ENCODE assay signal across 8 mouse cellular contexts in the genomic region with DNA sequence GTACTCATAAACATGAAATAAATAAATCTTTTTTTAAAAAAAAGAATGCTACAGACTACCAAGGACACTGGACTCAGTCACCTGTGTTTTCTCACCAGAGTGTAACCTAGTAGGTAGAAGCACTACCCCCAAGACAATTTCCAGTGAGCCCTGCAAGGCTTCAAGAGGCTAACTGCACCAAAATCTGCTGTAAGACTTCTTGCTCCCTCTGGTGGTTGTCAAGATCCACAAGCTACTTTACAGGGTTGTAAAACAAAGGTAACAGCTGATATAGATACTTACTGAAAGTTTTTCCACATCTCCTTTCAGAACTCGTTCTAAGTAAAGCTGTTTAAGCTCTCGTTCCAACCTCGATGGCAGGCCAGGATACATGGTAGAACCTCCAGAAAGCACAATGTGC. TPM values are rescaled to one million over a fixed set of nuclear protein-coding genes. Genes with fewer than 3 reads are reported as not detected.
DNase-seq lines count a peak whose midpoint lies in the region; ATAC-seq and TF ChIP-seq lines count a peak whose summit lies in the region.

No protein-coding gene starts in this region.

- intact Hi-C loops in heart, adult 2 months (cut with DNase I) = loop anchor here (2.0 kb wide), 3 partner anchors 151 to 249 kb away; no protein-coding TSS in a partner anchor

- peaks cover 2% of the 10 kb centered on the region for H3K36me3 ChIP-seq in heart, adult 2 months (ENCODE audit: control insufficient read depth, insufficient read depth, low read length)
- peaks cover 67% of the 10 kb centered on the region for H3K36me3 ChIP-seq in heart, embryonic 12.5 days
- H3K36me3 ChIP-seq in kidney, postnatal 0 days (ENCODE audit: insufficient read depth, low read length) = peaks cover 23% of the 10 kb centered on the region

- no peak for DNase-seq in heart, adult 2 months
- peak; percentile 16 for DNase-seq in urinary bladder, postnatal 14 days (ENCODE audit: low spot score)
- DNase-seq in urinary bladder, postnatal 4 days (ENCODE audit: low spot score in 2 of 2) = no peak
- DNase-seq in embryo, embryonic 10.5 days (ENCODE audit: low spot score) = peak; percentile 74
- DNase-seq in kidney, postnatal 0 days (ENCODE audit: low spot score) = peak; percentile 87
- peak; percentile 61 for DNase-seq in retina, postnatal 1 day
- DNase-seq in gastrocnemius, postnatal 4 days (ENCODE audit: low spot score in 2 of 2) = no peak

- TF ChIP-seq CTCF in heart, adult 2 months (IDR thresholded peaks at IDR 0.05) = peak; percentile 84
- TF ChIP-seq CTCF in kidney, postnatal 0 days (IDR thresholded peaks at IDR 0.05; ENCODE audit: low read depth) = peak; percentile 81

- no peak overlapping the region for H3K27ac ChIP-seq in heart, adult 2 months
- no peak overlapping the region for H3K27ac ChIP-seq in heart, embryonic 12.5 days (ENCODE audit: poor library complexity, severe bottlenecking)
- no peak overlapping the region for H3K27ac ChIP-seq in kidney, postnatal 0 days

- ATAC-seq in heart, embryonic 12.5 days (ENCODE audit: insufficient number of reproducible peaks, low FRiP score) = no peak
- ATAC-seq in kidney, postnatal 0 days (replicated peaks; ENCODE audit: low FRiP score, low read depth) = no peak

- H3K4me1 ChIP-seq in heart, adult 2 months (ENCODE audit: control insufficient read depth, insufficient read depth, low read length) = no peaks in the 10 kb centered on the region
- H3K4me1 ChIP-seq in heart, embryonic 12.5 days (replicated peaks) = no peaks in the 10 kb centered on the region
- H3K4me1 ChIP-seq in kidney, postnatal 0 days (replicated peaks; ENCODE audit: insufficient read depth, low read length) = no peaks in the 10 kb centered on the region

- TF ChIP-seq POLR2A in heart, adult 2 months (IDR thresholded peaks at IDR 0.05; ENCODE audit: insufficient read depth, low read depth, low read length) = no peak

- no peak overlapping the region for H3K4me2 ChIP-seq in heart, embryonic 12.5 days
- no peak overlapping the region for H3K4me2 ChIP-seq in kidney, postnatal 0 days (ENCODE audit: low read length)

- H3K27me3 ChIP-seq in heart, adult 2 months (ENCODE audit: control insufficient read depth, insufficient read depth, low read length) = no peaks in the 10 kb centered on the region
- no peaks in the 10 kb centered on the region for H3K27me3 ChIP-seq in heart, embryonic 12.5 days (replicated peaks)
- H3K27me3 ChIP-seq in kidney, postnatal 0 days (ENCODE audit: insufficient read depth, low read length) = no peaks in the 10 kb centered on the region

- H3K79me2 ChIP-seq in heart, adult 2 months (replicated peaks; ENCODE audit: control insufficient read depth, insufficient read depth, low read length) = no peaks in the 10 kb centered on the region

- no peak overlapping the region for H3K4me3 ChIP-seq in heart, adult 2 months
- no peak overlapping the region for H3K4me3 ChIP-seq in heart, embryonic 12.5 days
- H3K4me3 ChIP-seq in kidney, postnatal 0 days (replicated peaks; ENCODE audit: low read depth, low read length) = no peak overlapping the region

- no peak for TF ChIP-seq EP300 in heart, adult 2 months (IDR thresholded peaks at IDR 0.05; ENCODE audit: insufficient read depth, low read depth, low read length)

- WGBS in heart, adult 2 months = 74% methylated on average over 3 of the region's 3 CpGs
- 78% methylated on average over 3 of the region's 3 CpGs for WGBS in heart, embryonic 12.5 days
- 59% methylated on average over 3 of the region's 3 CpGs for WGBS in kidney, postnatal 0 days

- no peaks in the 10 kb centered on the region for H3K9me3 ChIP-seq in heart, embryonic 12.5 days (replicated peaks)
- no peaks in the 10 kb centered on the region for H3K9me3 ChIP-seq in kidney, postnatal 0 days (replicated peaks; ENCODE audit: low read length)

- no peak overlapping the region for H3K9ac ChIP-seq in heart, adult 2 months (ENCODE audit: low read depth, low read length)
- H3K9ac ChIP-seq in heart, embryonic 12.5 days = no peak overlapping the region
- H3K9ac ChIP-seq in kidney, postnatal 0 days (ENCODE audit: low read depth, low read length) = no peak overlapping the region

RNA-seq across cellular contexts. Expression of a gene that starts 40.5 kb away (rescaled TPM):
- total RNA-seq in heart, adult 2 months (2021) = 10 to 100 TPM; 71.7 to 75.8 TPM
- 18.1 and 34.5 TPM in 2 replicates for polyA plus RNA-seq in heart, adult 2 months (2012; rRNA removed)
- polyA plus RNA-seq in heart, embryonic 12.5 days (2016; fragmentation: Nextera tagmentation; extraction: Ambion mirVana) = 104 and 108 TPM in 2 replicates
- 103 and 111 TPM in 2 replicates for polyA plus RNA-seq in kidney, postnatal 0 days (2015; fragmentation: Nextera tagmentation; extraction: Ambion mirVana)
- total RNA-seq in gastrocnemius, postnatal 4 days (2021) = 10 to 100 TPM; 77.2 to 77.6 TPM

Comparison
In these comparisons a context has a peak if more than half of its experiments do, and no peak if none do; other contexts are left out.
1. DNase-seq: peak in urinary bladder, postnatal 14 days (single experiment), embryo, embryonic 10.5 days (single experiment), kidney, postnatal 0 days (single experiment) and retina, postnatal 1 day (single experiment); none in heart, adult 2 months (0 of 2), urinary bladder, postnatal 4 days (0 of 2) and gastrocnemius, postnatal 4 days (0 of 2).